Mouse (Mus musculus) ES-Bruce4 (cell line): ENCODE measurements around the gene Foxo1.

Source experiments
- CTCF ChIP-seq: IDR thresholded peaks from one replicate; pipeline ENCODE4 v1.8.1; 2011; ENCODE audit warnings: low read depth, low read length
- POLR2A ChIP-seq: IDR thresholded peaks from one replicate; pipeline ENCODE4 v1.8.1; 2011; ENCODE audit warnings: low read length; ENCODE audit not compliant: insufficient read depth

GRCm38 (mm10) chr3:52325006-52325405 is 56.9 kb downstream of the Foxo1 start:
- TF ChIP-seq CTCF (no peak), POLR2A (no peak)
